Mouse (Mus musculus): Measurements from ENCODE around the gene Fbxw11.

The Fbxw11 gene

DNA sequence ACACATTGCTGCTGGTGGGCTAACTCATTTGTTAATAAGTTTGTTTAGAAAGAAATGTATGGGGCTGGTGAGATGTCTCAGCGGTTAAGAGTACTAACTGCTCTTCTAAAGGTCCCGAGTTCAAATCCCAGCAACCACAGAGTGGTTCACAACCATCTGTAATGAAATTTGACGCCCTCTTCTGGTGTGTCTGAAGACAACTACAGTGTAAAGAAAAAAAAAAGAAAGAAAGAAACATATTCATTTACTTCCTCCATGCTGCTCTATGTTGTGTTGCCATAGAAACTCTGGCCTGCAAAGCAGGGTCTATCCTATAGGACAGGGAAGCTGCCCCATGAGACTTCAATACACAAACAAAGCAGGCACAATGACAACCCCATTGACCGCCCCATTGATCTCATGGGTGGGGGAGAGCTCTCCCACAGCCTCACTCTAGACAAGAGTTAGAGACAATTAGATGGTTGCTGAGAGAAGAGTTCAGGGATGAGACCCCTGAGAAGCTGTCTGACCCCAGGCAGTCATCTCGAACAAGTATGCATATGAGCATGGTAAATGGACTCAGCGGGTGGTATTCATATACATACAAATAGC, 22.6 kb upstream of the Fbxw11 start:
- H3K4me1 ChIP-seq (replicated peaks; ENCODE audit: low read depth, low read length) = peaks cover 58% of the 10 kb centered on the region
- TF ChIP-seq POU5F1 (IDR thresholded peaks at IDR 0.05; ENCODE audit: borderline replicate concordance, low read length) (no peak), NANOG (IDR thresholded peaks at IDR 0.05; ENCODE audit: borderline replicate concordance, low read length) (no peak; the same call in 1 of the 2 replicates), CTCF (conservative IDR thresholded peaks at IDR 0.05; ENCODE audit: low read length) (no peak)

DNA sequence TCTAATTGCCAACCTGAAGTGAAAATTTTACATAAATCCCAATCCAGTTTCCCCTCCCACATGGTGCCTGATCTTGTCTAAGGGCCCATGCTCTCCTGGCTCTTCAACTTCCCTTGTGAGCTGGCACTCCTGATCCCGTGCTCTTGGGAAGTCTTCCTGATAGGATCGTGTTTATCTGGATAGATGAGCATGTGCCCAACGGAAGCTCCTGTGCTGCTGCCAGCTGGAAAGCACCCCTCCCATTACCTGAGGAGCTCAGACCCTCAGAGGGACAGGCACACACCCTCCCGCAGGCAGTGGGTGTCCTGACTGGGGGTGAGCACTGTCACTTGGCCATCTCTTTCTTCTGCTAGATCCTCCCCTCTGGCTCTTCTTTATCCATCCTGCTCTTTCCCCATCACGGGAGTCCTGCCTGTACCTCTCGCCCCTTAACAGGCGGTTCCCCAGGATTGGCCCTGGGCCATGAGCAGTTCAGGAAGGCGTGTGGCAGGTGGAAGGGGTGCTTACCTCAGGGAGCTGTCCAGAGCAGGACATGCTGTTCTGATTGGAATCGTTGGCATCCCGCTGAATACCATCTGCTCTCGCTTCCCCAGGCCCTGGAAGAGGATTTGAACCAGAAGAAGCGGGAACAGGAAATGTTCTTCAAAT, 20.6 kb upstream of the Fbxw11 start:
- Histone ChIP-seq H3K4me1 (replicated peaks; ENCODE audit: low read depth, low read length) (peaks cover 47% of the 10 kb centered on the region), H3K36me3 (ENCODE audit: insufficient read depth, low read length) (peaks cover 63% of the 10 kb centered on the region), H3K4me3 (replicated peaks; ENCODE audit: low read length) (no peak overlapping the region), H3K9me3 (ENCODE audit: low read length) (no peaks in the 10 kb centered on the region), H3K27me3 (ENCODE audit: insufficient read depth, low read length) (no peaks in the 10 kb centered on the region)
- TF ChIP-seq POU5F1 (IDR thresholded peaks at IDR 0.05; ENCODE audit: borderline replicate concordance, low read length) = no peak
- TF ChIP-seq NANOG (IDR thresholded peaks at IDR 0.05; ENCODE audit: borderline replicate concordance, low read length) = no peak
- TF ChIP-seq CTCF (conservative IDR thresholded peaks at IDR 0.05; ENCODE audit: low read length) = no peak

More for the DNA sequence above, 22.6 kb upstream of the Fbxw11 start:
- no peak overlapping the region for H3K4me3 ChIP-seq (replicated peaks; ENCODE audit: low read length)
- H3K9me3 ChIP-seq (ENCODE audit: low read length) = no peaks in the 10 kb centered on the region
- H3K36me3 ChIP-seq (ENCODE audit: insufficient read depth, low read length) = peaks cover 75% of the 10 kb centered on the region
- H3K27me3 ChIP-seq (ENCODE audit: insufficient read depth, low read length) = no peaks in the 10 kb centered on the region

DNA sequence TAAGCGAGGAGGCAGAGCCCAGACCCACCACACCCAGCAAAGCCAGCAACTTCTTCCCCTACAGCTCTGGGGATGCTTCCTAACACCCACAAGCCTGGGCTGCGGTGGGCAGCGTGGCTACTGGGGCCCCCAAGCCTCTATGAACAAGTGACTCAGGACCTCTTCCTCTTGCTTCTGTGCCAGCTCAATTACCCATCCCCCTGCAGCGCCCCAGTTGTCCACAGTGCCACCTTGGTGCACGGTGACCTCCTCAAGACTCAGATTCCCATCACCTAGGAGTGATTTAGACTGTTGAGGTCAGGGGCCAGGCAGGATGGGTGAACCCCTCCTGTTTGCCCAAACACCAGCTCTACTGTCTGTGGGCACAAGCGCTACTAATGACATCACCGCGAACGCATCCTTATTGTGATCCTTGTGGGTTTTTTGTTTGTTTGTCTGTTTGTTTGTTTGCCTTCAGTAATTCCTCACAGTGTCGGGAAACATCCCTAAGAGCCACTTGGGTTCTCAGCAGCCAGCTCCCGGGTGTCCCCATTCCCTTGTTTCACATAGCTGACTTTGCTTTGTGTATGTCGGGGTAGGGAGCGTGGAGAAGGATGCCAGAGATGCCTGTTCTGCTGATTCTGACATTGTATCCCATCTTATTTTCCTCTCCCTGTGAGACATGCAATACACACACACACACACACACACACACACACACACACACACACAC, 19.9 kb upstream of the Fbxw11 start:
- TF ChIP-seq POU5F1 (IDR thresholded peaks at IDR 0.05; ENCODE audit: borderline replicate concordance, low read length) = no peak
- no peak for TF ChIP-seq NANOG (IDR thresholded peaks at IDR 0.05; ENCODE audit: borderline replicate concordance, low read length)
- TF ChIP-seq CTCF (conservative IDR thresholded peaks at IDR 0.05; ENCODE audit: low read length) = no peak
- Histone ChIP-seq H3K9me3 (ENCODE audit: low read length) (no peaks in the 10 kb centered on the region), H3K4me3 (replicated peaks; ENCODE audit: low read length) (no peak overlapping the region), H3K36me3 (ENCODE audit: insufficient read depth, low read length) (peaks cover 58% of the 10 kb centered on the region), H3K4me1 (replicated peaks; ENCODE audit: low read depth, low read length) (peaks cover 47% of the 10 kb centered on the region), H3K27me3 (ENCODE audit: insufficient read depth, low read length) (no peaks in the 10 kb centered on the region)

DNA sequence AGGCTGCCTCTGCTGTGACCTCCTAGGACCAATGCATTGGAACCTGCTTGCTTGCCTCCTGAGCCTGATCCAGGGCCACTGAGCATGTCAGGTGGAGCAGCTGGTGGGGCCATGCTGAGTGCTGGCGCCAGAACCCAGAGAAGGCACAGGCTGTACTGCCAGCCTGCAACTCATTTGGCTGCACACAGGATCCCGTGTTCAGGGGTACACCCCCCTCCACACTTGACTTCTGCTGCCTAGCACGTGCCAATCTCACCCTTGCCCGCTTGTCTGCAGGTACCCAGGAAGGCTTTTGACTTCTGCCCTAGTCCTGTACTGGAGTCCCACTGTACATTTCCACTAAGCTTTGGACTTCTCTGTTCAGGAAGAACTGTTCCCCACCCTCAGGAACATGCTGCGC, 19.3 kb upstream of the Fbxw11 start:
- no peaks in the 10 kb centered on the region for H3K9me3 ChIP-seq (ENCODE audit: low read length)
- TF ChIP-seq NANOG (IDR thresholded peaks at IDR 0.05; ENCODE audit: borderline replicate concordance, low read length) (no peak), POU5F1 (IDR thresholded peaks at IDR 0.05; ENCODE audit: borderline replicate concordance, low read length) (no peak), CTCF (conservative IDR thresholded peaks at IDR 0.05; ENCODE audit: low read length) (no peak)
- no peaks in the 10 kb centered on the region for H3K27me3 ChIP-seq (ENCODE audit: insufficient read depth, low read length)
- H3K4me1 ChIP-seq (replicated peaks; ENCODE audit: low read depth, low read length) = peaks cover 47% of the 10 kb centered on the region
- peaks cover 52% of the 10 kb centered on the region for H3K36me3 ChIP-seq (ENCODE audit: insufficient read depth, low read length)
- no peak overlapping the region for H3K4me3 ChIP-seq (replicated peaks; ENCODE audit: low read length)

DNA sequence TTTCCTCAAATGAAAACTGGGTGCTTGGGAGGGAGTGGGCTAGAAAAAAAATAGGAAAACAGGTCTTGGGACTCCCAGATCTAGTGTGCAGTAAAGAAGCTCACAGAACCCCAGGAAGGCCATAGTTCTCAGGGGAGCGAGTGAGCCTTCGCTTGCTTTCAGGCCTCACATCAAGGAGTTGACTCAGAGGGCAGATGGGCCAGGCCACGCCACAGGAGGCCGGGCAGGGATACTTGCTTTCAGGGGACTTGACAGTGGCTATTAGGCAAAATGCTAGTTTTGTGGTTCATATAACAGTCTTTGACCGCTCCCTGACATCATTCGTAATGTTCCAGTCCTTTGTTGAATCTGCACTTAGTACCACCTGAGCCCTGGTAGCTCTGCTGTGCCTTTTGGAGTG, 18.6 kb upstream of the Fbxw11 start:
- no peak for TF ChIP-seq CTCF (conservative IDR thresholded peaks at IDR 0.05; ENCODE audit: low read length)
- Histone ChIP-seq H3K4me1 (replicated peaks; ENCODE audit: low read depth, low read length) (peaks cover 46% of the 10 kb centered on the region), H3K4me3 (replicated peaks; ENCODE audit: low read length) (no peak overlapping the region), H3K9me3 (ENCODE audit: low read length) (no peaks in the 10 kb centered on the region), H3K36me3 (ENCODE audit: insufficient read depth, low read length) (peaks cover 46% of the 10 kb centered on the region), H3K27me3 (ENCODE audit: insufficient read depth, low read length) (no peaks in the 10 kb centered on the region)

DNA sequence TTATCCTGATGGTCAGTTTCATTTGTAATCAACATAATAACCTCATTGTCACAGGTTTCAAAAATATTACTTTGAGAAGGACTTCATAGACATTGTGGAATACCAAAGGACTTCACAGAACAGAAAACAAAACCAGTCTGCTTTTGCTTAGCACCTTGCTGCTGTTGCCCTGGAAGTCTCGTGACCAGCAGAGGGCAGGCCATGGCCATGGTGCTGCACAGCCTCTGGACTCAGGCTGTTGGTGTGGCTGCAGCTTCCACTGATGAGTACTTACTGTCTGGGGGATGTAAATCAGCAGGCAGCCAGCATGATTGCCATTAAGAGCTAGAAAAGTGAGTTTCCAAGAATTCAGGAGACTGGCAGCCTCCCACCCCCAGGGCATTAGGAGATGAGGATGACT, 16.8 kb upstream of the Fbxw11 start:
- Histone ChIP-seq H3K4me1 (replicated peaks; ENCODE audit: low read depth, low read length) (peaks cover 28% of the 10 kb centered on the region), H3K27me3 (ENCODE audit: insufficient read depth, low read length) (no peaks in the 10 kb centered on the region; the same call in 1 of the 2 replicates), H3K4me3 (replicated peaks; ENCODE audit: low read length) (no peak overlapping the region), H3K9me3 (ENCODE audit: low read length) (no peaks in the 10 kb centered on the region), H3K36me3 (ENCODE audit: insufficient read depth, low read length) (peaks cover 29% of the 10 kb centered on the region)
- TF ChIP-seq NANOG (IDR thresholded peaks at IDR 0.05; ENCODE audit: borderline replicate concordance, low read length) = no peak
- TF ChIP-seq POU5F1 (IDR thresholded peaks at IDR 0.05; ENCODE audit: borderline replicate concordance, low read length) = no peak
- peak; percentile 40 for TF ChIP-seq CTCF (conservative IDR thresholded peaks at IDR 0.05; ENCODE audit: low read length)

DNA sequence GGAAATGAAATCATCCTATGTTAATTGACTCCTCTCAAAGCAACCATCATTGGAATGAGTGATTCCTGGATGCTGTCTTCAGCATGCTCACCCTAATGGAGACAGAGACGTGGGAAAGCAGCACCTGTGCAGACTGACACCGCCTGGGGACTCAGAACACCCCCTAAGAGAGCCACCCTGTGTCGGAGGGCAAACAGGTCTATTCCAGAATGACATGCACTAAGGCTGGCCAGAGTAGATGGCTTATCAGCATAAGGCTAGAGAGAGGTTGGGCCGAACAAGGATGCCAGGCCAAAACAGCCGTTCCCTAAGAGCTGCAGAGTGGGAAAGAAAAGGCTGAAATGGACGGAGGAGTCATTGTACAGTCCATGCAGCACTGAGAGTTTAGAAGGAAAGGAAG, 16.4 kb upstream of the Fbxw11 start:
- Histone ChIP-seq H3K9me3 (ENCODE audit: low read length) (no peaks in the 10 kb centered on the region), H3K4me3 (replicated peaks; ENCODE audit: low read length) (no peak overlapping the region), H3K36me3 (ENCODE audit: insufficient read depth, low read length) (peaks cover 25% of the 10 kb centered on the region), H3K4me1 (replicated peaks; ENCODE audit: low read depth, low read length) (peaks cover 26% of the 10 kb centered on the region), H3K27me3 (ENCODE audit: insufficient read depth, low read length) (no peaks in the 10 kb centered on the region; the same call in 1 of the 2 replicates)
- TF ChIP-seq NANOG (IDR thresholded peaks at IDR 0.05; ENCODE audit: borderline replicate concordance, low read length) = no peak
- TF ChIP-seq CTCF (conservative IDR thresholded peaks at IDR 0.05; ENCODE audit: low read length) = no peak
- TF ChIP-seq POU5F1 (IDR thresholded peaks at IDR 0.05; ENCODE audit: borderline replicate concordance, low read length) = no peak

DNA sequence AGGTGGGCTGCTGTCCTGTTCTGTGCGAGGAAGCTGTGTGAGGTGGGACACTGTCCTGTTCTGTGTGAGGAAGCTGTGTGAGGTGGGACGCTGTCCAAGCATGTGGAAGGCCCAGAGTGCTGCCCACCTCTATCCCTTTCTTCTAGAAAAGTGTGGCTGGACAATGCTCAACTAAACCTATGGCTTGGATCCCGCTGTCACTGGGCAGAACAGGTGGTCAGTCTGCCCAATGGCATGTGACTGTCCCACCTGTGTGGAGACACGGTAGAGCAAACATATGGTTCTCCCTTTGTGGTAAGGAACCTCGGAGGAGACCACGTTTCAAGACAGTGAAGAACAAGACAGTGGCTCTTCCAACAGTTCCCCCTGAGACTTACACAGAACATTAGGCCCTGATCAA, 14.6 kb upstream of the Fbxw11 start:
- H3K4me3 ChIP-seq (replicated peaks; ENCODE audit: low read length) = no peak overlapping the region
- H3K4me1 ChIP-seq (replicated peaks; ENCODE audit: low read depth, low read length) = peaks cover 22% of the 10 kb centered on the region
- no peaks in the 10 kb centered on the region for H3K9me3 ChIP-seq (ENCODE audit: low read length)
- H3K36me3 ChIP-seq (ENCODE audit: insufficient read depth, low read length) = peaks cover 7% of the 10 kb centered on the region
- no peaks in the 10 kb centered on the region; the same call in 1 of the 2 replicates for H3K27me3 ChIP-seq (ENCODE audit: insufficient read depth, low read length)
- TF ChIP-seq NANOG (IDR thresholded peaks at IDR 0.05; ENCODE audit: borderline replicate concordance, low read length) (no peak), CTCF (conservative IDR thresholded peaks at IDR 0.05; ENCODE audit: low read length) (no peak), POU5F1 (IDR thresholded peaks at IDR 0.05; ENCODE audit: borderline replicate concordance, low read length) (no peak)

All from E14TG2a.4 (cell line).